Mouse (Mus musculus) hindbrain, embryonic 11.5 days (tissue): ENCODE measurements at regions not wholly inside any gene's neighbourhood (a gene's known extent, or its start where the extent isn't known, plus 50 kb on each side); places are given as distances from the start of the nearest gene placed in this dataset.

Source experiments
- ATAC-seq: fragments of 200-750 bp; cut with Nextera tagmentation; 2 replicates; pipeline ENCODE4 v1.8.0; 2017; ENCODE audit warnings: mild to moderate bottlenecking, moderate TSS enrichment, moderate library complexity; ENCODE audit not compliant: low FRiP score
- DNase-seq: peaks from one replicate; pipeline ENCODE4 v3.0.0-alpha.2; 2015; ENCODE audit warnings: low spot score
- H3K27ac ChIP-seq: fragments of 300-500 bp; sonication (generic); 2 replicates; pipeline ENCODE4 v1.5.1; 2014; ENCODE audit warnings: mild to moderate bottlenecking, low read depth, low read length
- H3K27me3 ChIP-seq: fragments of 300-500 bp; sonication (generic); 2 replicates; pipeline ENCODE4 v1.6.1; 2014; ENCODE audit warnings: mild to moderate bottlenecking, low read length, moderate library complexity, mixed read lengths; ENCODE audit not compliant: control insufficient read depth, insufficient read depth
- H3K36me3 ChIP-seq: fragments of 300-500 bp; sonication (generic); 2 replicates; pipeline ENCODE4 v1.6.1; 2014; ENCODE audit warnings: mild to moderate bottlenecking, low read length, moderate library complexity, mixed read lengths; ENCODE audit not compliant: control insufficient read depth, insufficient read depth
- H3K4me1 ChIP-seq: fragments of 300-500 bp; sonication (generic); replicated peaks from 2 replicates; pipeline ENCODE4 v1.6.1; 2014; ENCODE audit warnings: low read length, mixed read lengths; ENCODE audit not compliant: control insufficient read depth, insufficient read depth
- H3K4me2 ChIP-seq: fragments of 300-500 bp; sonication (generic); replicated peaks from 2 replicates; pipeline ENCODE4 v1.6.1; 2014; ENCODE audit warnings: mild to moderate bottlenecking, low read depth, low read length
- H3K4me3 ChIP-seq: fragments of 300-500 bp; sonication (generic); 2 replicates; pipeline ENCODE4 v1.5.1; 2014; ENCODE audit warnings: low read depth, low read length
- H3K9ac ChIP-seq: fragments of 300-500 bp; sonication (generic); 2 replicates; pipeline ENCODE4 v1.6.1; 2014; ENCODE audit warnings: low read depth, low read length
- H3K9me3 ChIP-seq: fragments of 300-500 bp; sonication (generic); 2 replicates; pipeline ENCODE4 v1.6.1; 2016; ENCODE audit warnings: low read length; ENCODE audit not compliant: control insufficient read depth
- WGBS: fragments of 180-500 bp; shearing (Covaris S2); extraction: QIAGEN DNeasy Blood & Tissue Kit; methylation state at CpG from one replicate; pipeline ENCODE4 v1.1.7; 2014; 5-methylcytosine and 5-hydroxymethylcytosine counted together

- H3K27ac ChIP-seq, result no peak overlapping the region
- 74% methylated on average over 3 of the region's 3 CpGs for WGBS
- no peak overlapping the region for H3K9ac ChIP-seq
- H3K9me3 ChIP-seq, result no peaks in the 10 kb centered on the region
- ATAC-seq, result no peak
- no peaks in the 10 kb centered on the region for H3K27me3 ChIP-seq
- H3K4me3 ChIP-seq, result no peak overlapping the region
- no peak for DNase-seq
- H3K4me1 ChIP-seq, result no peaks in the 10 kb centered on the region
- no peaks in the 10 kb centered on the region for H3K36me3 ChIP-seq
- H3K4me2 ChIP-seq, result no peak overlapping the region
Measured at GRCm38 (mm10) chr11:35021990-35022625, 98.9 kb upstream of the Slit3 start.

GRCm38 (mm10) chr11:35016998-35017397 lies 104.0 kb upstream of the Slit3 start:
- Histone ChIP-seq H3K27me3 (no peaks in the 10 kb centered on the region), H3K4me1 (no peaks in the 10 kb centered on the region), H3K4me2 (no peak overlapping the region), H3K9me3 (no peaks in the 10 kb centered on the region), H3K4me3 (no peak overlapping the region), H3K36me3 (no peaks in the 10 kb centered on the region), H3K27ac (no peak overlapping the region), H3K9ac (no peak overlapping the region)
- DNase-seq (no peak), ATAC-seq (no peak)
- WGBS, result 84% methylated on average over 3 of the region's 3 CpGs

GRCm38 (mm10) chr11:35011521-35012476 lies 109.2 kb upstream of the Slit3 start:
- no peak overlapping the region; the same call in 1 of the 2 replicates for H3K27ac ChIP-seq

DNA sequence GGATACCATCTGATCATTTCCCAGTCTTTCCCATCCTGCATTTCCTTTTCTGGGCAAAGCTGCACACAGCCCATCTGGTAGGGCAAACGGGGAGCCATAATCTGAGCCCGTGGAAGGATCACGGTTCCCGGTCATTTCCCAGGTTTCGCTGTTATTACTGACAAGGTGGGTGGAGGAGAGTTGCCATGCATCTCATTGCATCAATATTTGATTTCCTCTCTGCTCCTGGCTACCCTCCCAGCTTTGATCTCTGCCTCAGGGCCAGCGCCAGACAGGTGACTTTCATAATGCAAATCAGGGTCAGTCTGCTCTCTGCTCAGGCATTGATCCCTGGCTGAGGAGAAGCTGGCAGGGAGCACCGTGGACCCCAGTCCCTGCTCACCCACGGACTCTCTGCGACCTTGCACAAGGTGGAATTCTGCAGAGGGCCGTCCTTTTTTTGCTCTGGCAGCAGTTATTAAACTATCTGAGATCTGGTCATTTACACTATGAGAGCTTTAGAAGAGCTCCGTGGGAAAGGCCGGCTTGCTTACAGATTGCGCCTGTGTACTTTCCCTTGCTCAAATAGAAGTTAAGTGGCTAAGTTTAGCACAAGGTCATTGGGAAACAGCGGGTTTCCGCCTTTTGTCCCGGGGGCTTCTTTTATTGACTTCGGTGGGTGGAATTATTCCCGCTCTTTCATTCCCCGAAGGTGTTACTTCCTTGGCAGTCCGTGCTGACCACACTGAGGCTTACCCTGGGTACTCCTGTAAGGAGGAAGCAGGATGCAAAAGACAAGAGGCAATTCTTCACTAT lies 114.1 kb upstream of the Slit3 start:
- no peak overlapping the region for H3K9ac ChIP-seq
- H3K36me3 ChIP-seq, result no peaks in the 10 kb centered on the region
- no peak overlapping the region for H3K27ac ChIP-seq
- ATAC-seq (no peak), DNase-seq (peak; percentile 6)
- WGBS, result 43% methylated on average over 20 of the region's 20 CpGs
- no peaks in the 10 kb centered on the region for H3K27me3 ChIP-seq
- H3K9me3 ChIP-seq, result no peaks in the 10 kb centered on the region
- no peak overlapping the region for H3K4me2 ChIP-seq
- no peaks in the 10 kb centered on the region for H3K4me1 ChIP-seq
- H3K4me3 ChIP-seq, result no peak overlapping the region

More at GRCm38 (mm10) chr11:35011521-35012476, 109.2 kb upstream of the Slit3 start:
- Histone ChIP-seq H3K27me3 (no peaks in the 10 kb centered on the region), H3K9ac (no peak overlapping the region), H3K36me3 (no peaks in the 10 kb centered on the region), H3K4me3 (no peak overlapping the region), H3K4me1 (no peaks in the 10 kb centered on the region), H3K4me2 (no peak overlapping the region), H3K9me3 (no peaks in the 10 kb centered on the region)
- ATAC-seq, result no peak
- 61% methylated on average over 24 of the region's 24 CpGs for WGBS
- DNase-seq, result peak; percentile 20

DNA sequence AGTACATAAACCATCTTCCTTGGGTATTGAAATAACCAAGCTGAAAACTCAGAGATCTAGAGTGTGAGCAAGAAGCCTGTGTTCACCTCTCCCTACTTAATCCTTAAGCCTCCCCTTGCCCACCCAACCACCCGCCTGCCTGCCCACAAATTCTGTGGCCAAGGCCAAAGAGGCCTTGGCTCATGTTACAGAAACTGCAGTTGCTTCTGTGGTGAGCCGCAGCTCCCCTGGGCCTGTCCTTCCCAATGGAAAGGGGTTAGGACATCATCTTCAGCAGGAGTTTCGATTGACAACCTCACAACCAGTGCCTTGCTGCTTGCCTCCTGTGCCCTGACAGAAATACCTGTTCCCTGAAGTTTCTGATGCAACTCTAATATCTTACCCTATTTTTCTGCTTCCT lies 115.9 kb upstream of the Slit3 start:
- 70% methylated on average over 3 of the region's 3 CpGs for WGBS
- Histone ChIP-seq H3K27ac (no peak overlapping the region), H3K9ac (no peak overlapping the region)

DNA sequence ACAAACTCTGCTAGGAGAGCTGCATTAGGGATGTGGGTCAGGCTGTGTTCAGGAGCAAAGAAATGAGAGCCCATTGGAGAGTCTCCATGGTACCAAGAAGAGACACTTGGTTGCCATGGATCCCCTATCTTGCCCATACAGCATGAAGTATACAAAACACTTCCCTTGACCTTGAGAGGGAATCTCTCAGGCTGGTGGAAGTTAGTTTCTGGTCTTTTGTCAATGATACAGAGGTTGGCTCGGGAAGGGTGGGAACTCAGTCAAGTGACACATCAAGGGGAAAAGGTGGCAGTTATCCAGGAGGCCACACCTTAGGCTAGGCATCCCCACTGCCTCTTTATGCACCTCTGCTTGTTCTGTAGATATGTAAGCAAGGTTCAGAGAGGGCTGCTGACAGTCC lies 116.6 kb upstream of the Slit3 start:
- Histone ChIP-seq H3K36me3 (no peaks in the 10 kb centered on the region), H3K4me2 (no peak overlapping the region), H3K27me3 (no peaks in the 10 kb centered on the region), H3K27ac (no peak overlapping the region), H3K9me3 (no peaks in the 10 kb centered on the region), H3K4me1 (no peaks in the 10 kb centered on the region), H3K9ac (no peak overlapping the region), H3K4me3 (no peak overlapping the region)
- ATAC-seq (no peak), DNase-seq (no peak)
- WGBS, result 74% methylated on average over 1 of the region's 1 CpGs

More for the DNA sequence above, 115.9 kb upstream of the Slit3 start:
- H3K4me1 ChIP-seq, result no peaks in the 10 kb centered on the region
- ATAC-seq (no peak), DNase-seq (no peak)
- H3K4me3 ChIP-seq, result no peak overlapping the region
- H3K27me3 ChIP-seq, result no peaks in the 10 kb centered on the region
- H3K9me3 ChIP-seq, result no peaks in the 10 kb centered on the region
- no peaks in the 10 kb centered on the region for H3K36me3 ChIP-seq
- H3K4me2 ChIP-seq, result no peak overlapping the region

DNA sequence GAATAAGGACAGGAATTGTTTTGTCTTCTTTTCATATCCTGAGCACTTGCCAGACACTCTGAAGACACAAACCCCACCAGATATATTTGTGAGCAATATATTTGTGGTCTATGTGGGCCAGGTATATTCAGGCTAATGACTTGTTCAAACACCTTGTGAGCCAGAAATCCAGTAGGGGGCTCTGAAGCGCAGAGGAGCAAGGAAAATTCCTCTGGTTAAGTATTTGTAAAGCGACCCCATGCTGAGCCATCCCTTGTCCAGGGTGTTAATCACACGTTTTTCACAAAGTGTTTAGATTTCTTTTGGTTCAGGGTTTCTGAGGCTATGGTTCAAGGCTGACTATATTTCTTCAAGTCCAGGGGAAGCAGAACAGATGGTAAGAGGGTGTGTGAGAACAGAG lies 117.1 kb upstream of the Slit3 start:
- no peaks in the 10 kb centered on the region for H3K4me1 ChIP-seq
- H3K9me3 ChIP-seq, result no peaks in the 10 kb centered on the region
- H3K36me3 ChIP-seq, result no peaks in the 10 kb centered on the region
- H3K27me3 ChIP-seq, result no peaks in the 10 kb centered on the region
- no peak for DNase-seq
- H3K27ac ChIP-seq, result no peak overlapping the region
- 30% methylated on average over 3 of the region's 3 CpGs for WGBS
- ATAC-seq, result no peak
- H3K9ac ChIP-seq, result no peak overlapping the region
- H3K4me2 ChIP-seq, result no peak overlapping the region
- H3K4me3 ChIP-seq, result no peak overlapping the region

DNA sequence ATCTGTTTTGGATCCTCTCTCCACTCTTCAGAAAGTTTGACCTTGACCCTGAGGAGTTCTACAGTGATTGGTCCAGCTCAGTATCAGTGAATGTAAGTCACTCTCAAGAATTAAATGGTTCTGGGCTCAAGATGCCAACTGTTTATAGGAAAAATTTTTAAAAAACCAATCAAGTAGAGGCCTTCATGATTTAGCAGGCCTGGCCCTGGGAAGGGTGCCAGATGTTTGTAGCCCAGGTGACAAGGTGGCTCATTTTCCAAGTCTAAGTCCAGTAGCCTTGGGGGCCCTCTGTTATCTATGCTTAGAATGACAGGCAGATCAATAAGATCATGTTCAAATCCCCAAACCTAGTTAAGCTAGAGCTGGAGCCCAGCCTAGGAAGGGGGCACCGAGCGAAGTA lies 123.1 kb upstream of the Slit3 start:
- DNase-seq (no peak), ATAC-seq (no peak)
- Histone ChIP-seq H3K27ac (no peak overlapping the region), H3K4me3 (no peak overlapping the region), H3K9me3 (no peaks in the 10 kb centered on the region), H3K27me3 (no peaks in the 10 kb centered on the region), H3K36me3 (no peaks in the 10 kb centered on the region), H3K4me1 (no peaks in the 10 kb centered on the region), H3K4me2 (no peak overlapping the region), H3K9ac (no peak overlapping the region)
- WGBS, result 99% methylated on average over 2 of the region's 2 CpGs
